ENCODE assay signal across 8 mouse cellular contexts in genomic region chr4:76450351-76451018, GRCm38 (mm10).
A peak's percentile ranks its signal among the peaks of the same experiment; 100 is the strongest.
DNase-seq lines count a peak whose midpoint lies in the region; ATAC-seq and TF ChIP-seq lines count a peak whose summit lies in the region.

No protein-coding gene starts in this region.

- under 1% methylated on average over 34 of the region's 34 CpGs for WGBS in embryonic facial prominence, embryonic 10.5 days
- WGBS in heart, embryonic 10.5 days, result 1% methylated on average over 34 of the region's 34 CpGs
- under 1% methylated on average over 34 of the region's 34 CpGs for WGBS in lung, embryonic 14.5 days

- peaks cover 15% of the 10 kb centered on the region for H3K27me3 ChIP-seq in embryonic facial prominence, embryonic 10.5 days (replicated peaks; ENCODE audit: low read depth, poor library complexity, severe bottlenecking)
- H3K27me3 ChIP-seq in heart, embryonic 10.5 days (ENCODE audit: insufficient read depth, poor library complexity, severe bottlenecking), result no peaks in the 10 kb centered on the region
- H3K27me3 ChIP-seq in lung, embryonic 14.5 days (ENCODE audit: insufficient read depth, low read length), result no peaks in the 10 kb centered on the region

- ATAC-seq in lung, embryonic 14.5 days (ENCODE audit: insufficient read depth), result peak; percentile 79

- peak overlapping the region; percentile 75 for H3K4me3 ChIP-seq in embryonic facial prominence, embryonic 10.5 days
- peak overlapping the region; percentile 81 for H3K4me3 ChIP-seq in heart, embryonic 10.5 days
- peak overlapping the region; percentile 82 for H3K4me3 ChIP-seq in lung, embryonic 14.5 days (ENCODE audit: low read depth, low read length)

- no peak for TF ChIP-seq CTCF in lung, embryonic 14.5 days (IDR thresholded peaks at IDR 0.05; ENCODE audit: low read depth)

- H3K36me3 ChIP-seq in embryonic facial prominence, embryonic 10.5 days (replicated peaks), result no peaks in the 10 kb centered on the region
- H3K36me3 ChIP-seq in heart, embryonic 10.5 days, result no peaks in the 10 kb centered on the region
- no peaks in the 10 kb centered on the region for H3K36me3 ChIP-seq in lung, embryonic 14.5 days (ENCODE audit: insufficient read depth)

- peak overlapping the region; percentile 78 for H3K4me2 ChIP-seq in lung, embryonic 14.5 days

- peak overlapping the region; percentile 93 for H3K9ac ChIP-seq in lung, embryonic 14.5 days

- DNase-seq in left cerebral cortex, adult 18-20 months (ENCODE audit: low spot score in 2 of 2), result peak; percentile 35 to 55
- no peak for DNase-seq in left cerebral cortex, adult 11 months (ENCODE audit: low spot score)
- DNase-seq in embryonic facial prominence, embryonic 10.5 days (ENCODE audit: low spot score), result peak; percentile 87
- peak; percentile 80 for DNase-seq in heart, embryonic 10.5 days (ENCODE audit: low spot score)
- peak; percentile 65 to 80 for DNase-seq in kidney, postnatal 25 days
- DNase-seq in lung, embryonic 14.5 days, result peak; percentile 80
- peak; percentile 82 for DNase-seq in retina, embryonic 14.5 days (ENCODE audit: low spot score)
- no peak for DNase-seq in spleen, postnatal 14 days (ENCODE audit: low spot score in 2 of 2)

- H3K27ac ChIP-seq in embryonic facial prominence, embryonic 10.5 days (replicated peaks), result peak overlapping the region; percentile 97
- peak overlapping the region; percentile 96 for H3K27ac ChIP-seq in heart, embryonic 10.5 days
- peak overlapping the region; percentile 92 for H3K27ac ChIP-seq in lung, embryonic 14.5 days (ENCODE audit: low read depth)

- H3K4me1 ChIP-seq in embryonic facial prominence, embryonic 10.5 days, result peaks cover 15% of the 10 kb centered on the region
- H3K4me1 ChIP-seq in heart, embryonic 10.5 days, result peaks cover 5% of the 10 kb centered on the region; the same call in 1 of the 2 replicates
- H3K4me1 ChIP-seq in lung, embryonic 14.5 days (ENCODE audit: insufficient read depth), result no peaks in the 10 kb centered on the region

- H3K9me3 ChIP-seq in embryonic facial prominence, embryonic 10.5 days, result no peaks in the 10 kb centered on the region
- H3K9me3 ChIP-seq in heart, embryonic 10.5 days, result no peaks in the 10 kb centered on the region
- H3K9me3 ChIP-seq in lung, embryonic 14.5 days (ENCODE audit: low read depth, low read length), result no peaks in the 10 kb centered on the region

Comparison
In these comparisons a context has a peak if more than half of its experiments do, and no peak if none do; other contexts are left out.
1. DNase-seq: peak in left cerebral cortex, adult 18-20 months (2 of 2), embryonic facial prominence, embryonic 10.5 days (single experiment), heart, embryonic 10.5 days (single experiment), kidney, postnatal 25 days (2 of 2), lung, embryonic 14.5 days (single experiment) and retina, embryonic 14.5 days (single experiment); none in left cerebral cortex, adult 11 months (single experiment) and spleen, postnatal 14 days (0 of 2).
2. Peak in every context shown above with its lines, with median percentiles within 50 percentile points of each other: H3K27ac ChIP-seq and H3K4me3 ChIP-seq.